Mouse (Mus musculus): ENCODE data around the gene Vnn1.

GRCm38 (mm10) chr10:23923941-23924340 is 29.5 kb downstream of the Vnn1 start:
- TF ChIP-seq CTCF (IDR thresholded peaks at IDR 0.05; ENCODE audit: low read depth, low read length) (no peak), POLR2A (IDR thresholded peaks at IDR 0.05; ENCODE audit: insufficient read depth, low read length) (no peak)
